Mouse (Mus musculus) olfactory bulb, adult 2 months (tissue): ENCODE results near the gene Vopp1. TPM values are rescaled to one million over a fixed set of nuclear protein-coding genes. Genes with fewer than 3 reads are reported as not detected.

ENCODE experiments used
- H3K27ac ChIP-seq: fragments of 200-500 bp; 2 replicates; pipeline ENCODE4 v1.5.1; 2012; ENCODE audit warnings: low read depth, low read length; ENCODE audit not compliant: insufficient read depth
- H3K4me1 ChIP-seq: fragments of 200-500 bp; 2 replicates; pipeline ENCODE4 v1.6.1; 2012; ENCODE audit warnings: low read length; ENCODE audit not compliant: control insufficient read depth, insufficient read depth
- H3K4me3 ChIP-seq: fragments of 200-500 bp; 2 replicates; pipeline ENCODE4 v1.5.1; 2012; ENCODE audit warnings: mild to moderate bottlenecking, low read depth, low read length, moderate library complexity; ENCODE audit not compliant: insufficient read depth
- CTCF ChIP-seq: fragments of 200-500 bp; IDR thresholded peaks from 2 replicates; pipeline ENCODE4 v1.5.1; 2012; ENCODE audit warnings: low read depth, mild to moderate bottlenecking, low read length, moderate library complexity; ENCODE audit not compliant: insufficient read depth
- POLR2A ChIP-seq: fragments of 200-500 bp; IDR thresholded peaks from 2 replicates; pipeline ENCODE4 v1.6.1; 2012; ENCODE audit warnings: mild to moderate bottlenecking, low read depth, low read length, moderate library complexity; ENCODE audit not compliant: insufficient read depth
- WGBS: fragments of 180-500 bp; shearing (Covaris S2); methylation state at CpG from one replicate; pipeline ENCODE4 v1.1.7; 2018; 5-methylcytosine and 5-hydroxymethylcytosine counted together
- polyA plus RNA-seq: library from polyadenylated mRNA; stranded (reverse); fragments of >200 nt; gene quantifications from 2 replicates; pipeline ENCODE4 v1.2.4, GENCODE M21; 2012; ENCODE audit warnings: low replicate concordance; ENCODE audit not compliant: missing spikeins, insufficient read depth, insufficient read length

Vopp1 gene
- polyA plus RNA-seq, 1 experiment = not detected

- WGBS = 84% methylated on average over 4 of the region's 4 CpGs
- TF ChIP-seq POLR2A = no peak
- no peak for TF ChIP-seq CTCF
- H3K4me1 ChIP-seq = no peaks in the 10 kb centered on the region
Observed at GRCm38 (mm10) chr6:57790542-57790941, 34.4 kb downstream of the Vopp1 start.

GRCm38 (mm10) chr6:57787376-57787775 is 37.6 kb downstream of the Vopp1 start:
- Histone ChIP-seq H3K4me1 (no peaks in the 10 kb centered on the region), H3K4me3 (no peak overlapping the region), H3K27ac (no peak overlapping the region)
- 97% methylated on average over 6 of the region's 6 CpGs for WGBS
- no peak for TF ChIP-seq CTCF
- TF ChIP-seq POLR2A = no peak

More at GRCm38 (mm10) chr6:57790542-57790941, 34.4 kb downstream of the Vopp1 start:
- Histone ChIP-seq H3K27ac (no peak overlapping the region), H3K4me3 (no peak overlapping the region)

- TF ChIP-seq POLR2A (no peak), CTCF (no peak)
- 90% methylated on average over 1 of the region's 1 CpGs for WGBS
Observed at GRCm38 (mm10) chr6:57784251-57784650, 40.7 kb downstream of the Vopp1 start.

GRCm38 (mm10) chr6:57782658-57783057 is 42.3 kb downstream of the Vopp1 start:
- Histone ChIP-seq H3K27ac (no peak overlapping the region), H3K4me3 (no peak overlapping the region), H3K4me1 (no peaks in the 10 kb centered on the region)
- WGBS = 96% methylated on average over 1 of the region's 1 CpGs
- TF ChIP-seq CTCF (no peak), POLR2A (no peak)

More at GRCm38 (mm10) chr6:57784251-57784650, 40.7 kb downstream of the Vopp1 start:
- Histone ChIP-seq H3K4me1 (no peaks in the 10 kb centered on the region), H3K4me3 (no peak overlapping the region), H3K27ac (no peak overlapping the region)

- Histone ChIP-seq H3K4me3 (no peak overlapping the region), H3K27ac (no peak overlapping the region), H3K4me1 (no peaks in the 10 kb centered on the region)
- 89% methylated on average over 3 of the region's 3 CpGs for WGBS
- TF ChIP-seq CTCF = no peak
- no peak for TF ChIP-seq POLR2A
Observed at GRCm38 (mm10) chr6:57780359-57780758, 44.6 kb downstream of the Vopp1 start.

GRCm38 (mm10) chr6:57773792-57774191 is 51.2 kb downstream of the Vopp1 start:
- 89% methylated on average over 1 of the region's 1 CpGs for WGBS
- H3K4me3 ChIP-seq = no peak overlapping the region
- no peak overlapping the region for H3K27ac ChIP-seq
- H3K4me1 ChIP-seq = no peaks in the 10 kb centered on the region
- no peak for TF ChIP-seq CTCF
- TF ChIP-seq POLR2A = no peak

- Histone ChIP-seq H3K27ac (no peak overlapping the region), H3K4me1 (no peaks in the 10 kb centered on the region), H3K4me3 (no peak overlapping the region)
- TF ChIP-seq CTCF (no peak), POLR2A (no peak)
- WGBS = 81% methylated on average over 1 of the region's 1 CpGs
Observed at GRCm38 (mm10) chr6:57770467-57771190, 54.3 kb downstream of the Vopp1 start.

GRCm38 (mm10) chr6:57768948-57769525 is 55.9 kb downstream of the Vopp1 start:
- WGBS = 92% methylated on average over 7 of the region's 7 CpGs
- no peak overlapping the region for H3K4me3 ChIP-seq
- no peak overlapping the region for H3K27ac ChIP-seq
- no peaks in the 10 kb centered on the region for H3K4me1 ChIP-seq
- no peak for TF ChIP-seq CTCF
- no peak for TF ChIP-seq POLR2A

GRCm38 (mm10) chr6:57767112-57767868 is 57.7 kb downstream of the Vopp1 start:
- Histone ChIP-seq H3K4me1 (no peaks in the 10 kb centered on the region), H3K27ac (no peak overlapping the region), H3K4me3 (no peak overlapping the region)
- TF ChIP-seq CTCF = no peak
- WGBS = 86% methylated on average over 8 of the region's 8 CpGs
